In the genomic region with DNA sequence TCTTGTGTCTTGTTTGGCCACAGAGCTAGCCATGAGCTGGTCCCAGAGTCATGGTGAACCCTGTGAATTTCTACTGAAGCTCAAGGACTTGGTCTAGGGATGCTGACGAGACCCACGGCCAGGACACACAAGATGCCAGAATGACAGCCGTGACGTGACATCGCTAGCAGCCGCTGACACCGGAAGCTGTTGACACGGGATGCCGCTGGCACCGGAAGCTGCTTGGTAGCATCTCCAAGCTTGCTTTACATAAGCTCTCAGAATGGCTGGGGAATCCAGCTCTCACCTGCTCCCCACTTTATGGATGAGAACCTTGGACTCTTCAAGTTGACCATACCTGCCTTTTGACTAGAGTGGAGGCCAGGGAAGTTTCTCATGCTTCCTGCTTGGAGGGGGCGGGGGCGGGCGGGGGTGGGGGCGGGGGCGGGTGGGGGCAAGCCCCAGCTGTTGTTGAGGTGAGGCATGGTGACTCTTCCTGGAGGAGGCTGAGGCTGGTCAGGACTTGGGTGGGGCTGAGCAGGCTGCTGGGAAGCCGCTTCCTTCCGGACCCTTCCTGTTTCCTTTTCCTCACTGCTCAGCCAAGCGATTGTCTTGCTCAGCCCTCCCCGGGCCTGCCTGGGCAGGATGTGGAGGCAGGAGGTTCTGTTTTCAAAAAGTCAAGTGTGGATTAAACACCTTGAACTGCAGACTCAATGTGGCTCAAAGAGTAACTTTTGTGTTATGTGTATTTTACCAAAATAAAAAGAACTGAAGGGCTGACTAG, we compare ENCODE assay signal across 8 mouse cellular contexts. TPM values are rescaled to one million over a fixed set of nuclear protein-coding genes. Genes with fewer than 3 reads are reported as not detected.
DNase-seq lines count a peak whose midpoint lies in the region; ATAC-seq lines count a peak whose summit lies in the region.

No protein-coding gene starts in this region.

- no peak for DNase-seq in midbrain, embryonic 10.5 days (ENCODE audit: low spot score)
- DNase-seq in midbrain, embryonic 14.5 days = no peak
- DNase-seq in heart, adult 9 months (ENCODE audit: low spot score in 2 of 2) = peak; percentile 77 to 86
- DNase-seq in kidney, adult 8-10 months = peak; percentile 49 to 68
- peak; percentile 70 for DNase-seq in thymus, postnatal 4 days
- DNase-seq in testis, postnatal 10 days (ENCODE audit: low spot score) = no peak
- DNase-seq in ovary, adult 18-20 months (ENCODE audit: low spot score) = no peak

- 80% methylated on average over 19 of the region's 19 CpGs for WGBS in midbrain, embryonic 10.5 days
- WGBS in midbrain, embryonic 14.5 days = 80% methylated on average over 19 of the region's 19 CpGs
- WGBS in lung, embryonic 16.5 days = 52% methylated on average over 17 of the region's 19 CpGs

- H3K4me3 ChIP-seq in midbrain, embryonic 10.5 days = no peak overlapping the region
- H3K4me3 ChIP-seq in midbrain, embryonic 14.5 days (replicated peaks; ENCODE audit: low read depth, low read length) = no peak overlapping the region
- H3K4me3 ChIP-seq in lung, embryonic 16.5 days (ENCODE audit: low read length) = no peak overlapping the region

- no peaks in the 10 kb centered on the region for H3K36me3 ChIP-seq in midbrain, embryonic 10.5 days
- H3K36me3 ChIP-seq in midbrain, embryonic 14.5 days (ENCODE audit: control insufficient read depth, insufficient read depth, low read length) = no peaks in the 10 kb centered on the region
- no peaks in the 10 kb centered on the region for H3K36me3 ChIP-seq in lung, embryonic 16.5 days (ENCODE audit: control insufficient read depth, insufficient read depth, low read length)

- H3K9ac ChIP-seq in midbrain, embryonic 14.5 days (replicated peaks; ENCODE audit: low read length) = no peak overlapping the region
- H3K9ac ChIP-seq in lung, embryonic 16.5 days (ENCODE audit: low read length) = no peak overlapping the region

- H3K4me1 ChIP-seq in midbrain, embryonic 10.5 days = peaks cover 46% of the 10 kb centered on the region
- peaks cover 23% of the 10 kb centered on the region for H3K4me1 ChIP-seq in midbrain, embryonic 14.5 days (ENCODE audit: control insufficient read depth, insufficient read depth, low read length)
- peaks cover 20% of the 10 kb centered on the region for H3K4me1 ChIP-seq in lung, embryonic 16.5 days (replicated peaks; ENCODE audit: control insufficient read depth, insufficient read depth, low read length)

- no peak overlapping the region for H3K4me2 ChIP-seq in midbrain, embryonic 14.5 days (ENCODE audit: low read length)
- H3K4me2 ChIP-seq in lung, embryonic 16.5 days (ENCODE audit: low read depth, low read length) = no peak overlapping the region

- ATAC-seq in midbrain, embryonic 14.5 days (ENCODE audit: low FRiP score, low TSS enrichment) = no peak
- ATAC-seq in lung, embryonic 16.5 days (ENCODE audit: low read depth) = peak; percentile 63

- peaks cover 37% of the 10 kb centered on the region for H3K27me3 ChIP-seq in midbrain, embryonic 10.5 days (ENCODE audit: low read depth, poor library complexity, severe bottlenecking)
- H3K27me3 ChIP-seq in midbrain, embryonic 14.5 days (ENCODE audit: control insufficient read depth, insufficient read depth, low read length) = no peaks in the 10 kb centered on the region
- no peaks in the 10 kb centered on the region for H3K27me3 ChIP-seq in lung, embryonic 16.5 days (ENCODE audit: control insufficient read depth, insufficient read depth, low read depth, low read length)

- H3K27ac ChIP-seq in midbrain, embryonic 10.5 days (replicated peaks) = peak overlapping the region; percentile 77
- H3K27ac ChIP-seq in midbrain, embryonic 14.5 days (replicated peaks; ENCODE audit: low read depth, low read length) = no peak overlapping the region
- H3K27ac ChIP-seq in lung, embryonic 16.5 days (ENCODE audit: low read length) = peak overlapping the region; percentile 89

- 0 out of 2 replicates have a peak, but pooled peaks cover 10% of the 10 kb centered on the region for H3K9me3 ChIP-seq in midbrain, embryonic 10.5 days (replicated peaks)
- H3K9me3 ChIP-seq in midbrain, embryonic 14.5 days (ENCODE audit: control insufficient read depth, low read length) = no peaks in the 10 kb centered on the region
- H3K9me3 ChIP-seq in lung, embryonic 16.5 days (ENCODE audit: control insufficient read depth, low read length) = peaks cover 3% of the 10 kb centered on the region

RNA-seq across cellular contexts. Expression of gene Cstad, which starts 47.2 kb away (rescaled TPM):
- 0.20 and 0.34 TPM in 2 replicates for polyA plus RNA-seq in midbrain, embryonic 10.5 days (2016; fragmentation: Nextera tagmentation; extraction: Ambion mirVana)
- 0.46 and 1.2 TPM in 2 replicates for polyA plus RNA-seq in midbrain, embryonic 14.5 days (2014; fragmentation: Nextera tagmentation; extraction: Ambion mirVana)
- 0.69 and 1.6 TPM in 2 replicates for polyA plus RNA-seq in lung, embryonic 16.5 days (2015; fragmentation: Nextera tagmentation; extraction: Ambion mirVana)

Comparison
In these comparisons a context has a peak if more than half of its experiments do, and no peak if none do; other contexts are left out.
1. DNase-seq: peak in heart, adult 9 months (2 of 2), kidney, adult 8-10 months (2 of 2) and thymus, postnatal 4 days (single experiment); none in midbrain, embryonic 10.5 days (single experiment), midbrain, embryonic 14.5 days (single experiment), testis, postnatal 10 days (single experiment) and ovary, adult 18-20 months (single experiment).